Mouse (Mus musculus): ENCODE data around the gene Hmgxb4.
"Not testable (repeated sequence)": the region's sequence is repeated elsewhere in the genome, so short reads cannot be mapped to it uniquely, and the experiment has no call there.

Gene Hmgxb4

GRCm38 (mm10) chr8:74993081-74993474, at the start of gene Hmgxb4:
Gene Hmgxb4 (plus strand): TSS chr8:74993356.
- DNase-seq: no peak

- DNase-seq: no peak
These were observed 43.7 kb upstream of the Hmgxb4 start for GRCm38 (mm10) chr8:74949445-74949844.

- no peak for DNase-seq
These were observed 29.2 kb upstream of the Hmgxb4 start for GRCm38 (mm10) chr8:74963983-74964382.

GRCm38 (mm10) chr8:74970286-74970685, 22.9 kb upstream of the Hmgxb4 start:
- not testable (repeated sequence) for DNase-seq

GRCm38 (mm10) chr8:74971636-74972035, 21.5 kb upstream of the Hmgxb4 start:
- no peak for DNase-seq

GRCm38 (mm10) chr8:74972322-74972883, 20.8 kb upstream of the Hmgxb4 start:
- no peak for DNase-seq

GRCm38 (mm10) chr8:74973121-74973869, 19.9 kb upstream of the Hmgxb4 start:
- DNase-seq: no peak

- no peak for DNase-seq
These were observed 19.3 kb upstream of the Hmgxb4 start for GRCm38 (mm10) chr8:74973904-74974303.

- no peak for DNase-seq
These were observed 15.7 kb upstream of the Hmgxb4 start for GRCm38 (mm10) chr8:74977427-74977826.

- no peak for DNase-seq
These were observed 13.0 kb upstream of the Hmgxb4 start for GRCm38 (mm10) chr8:74980060-74980710.

GRCm38 (mm10) chr8:74980711-74981062, 12.5 kb upstream of the Hmgxb4 start:
- peak; percentile 28 for DNase-seq

- DNase-seq: no peak
These were observed 11.3 kb upstream of the Hmgxb4 start for GRCm38 (mm10) chr8:74981809-74982208.

- DNase-seq: no peak
These were observed 5.7 kb upstream of the Hmgxb4 start for GRCm38 (mm10) chr8:74987436-74987835.

GRCm38 (mm10) chr8:74990021-74990420, 3.1 kb upstream of the Hmgxb4 start:
- no peak for DNase-seq

- peak; percentile 85 for DNase-seq
These were observed 607 bp downstream of the Hmgxb4 start for GRCm38 (mm10) chr8:74993475-74994451.

- DNase-seq: no peak
These were observed 1.4 kb downstream of the Hmgxb4 start for GRCm38 (mm10) chr8:74994540-74994939.

GRCm38 (mm10) chr8:75000431-75000830, 7.3 kb downstream of the Hmgxb4 start:
- no peak for DNase-seq

- DNase-seq: no peak
These were observed 15.7 kb downstream of the Hmgxb4 start for GRCm38 (mm10) chr8:75008826-75009225.

GRCm38 (mm10) chr8:75013557-75013956, 20.4 kb downstream of the Hmgxb4 start:
- no peak for DNase-seq

- DNase-seq: no peak
These were observed 20.8 kb downstream of the Hmgxb4 start for GRCm38 (mm10) chr8:75013964-75014363.

- no peak for DNase-seq
These were observed 22.8 kb downstream of the Hmgxb4 start for GRCm38 (mm10) chr8:75015981-75016380.

GRCm38 (mm10) chr8:75016422-75016821, 23.3 kb downstream of the Hmgxb4 start:
- DNase-seq: no peak
